Mouse (Mus musculus): ENCODE data around the gene A830031A19Rik. TPM values are rescaled to one million over a fixed set of nuclear protein-coding genes. Genes with fewer than 3 reads are reported as not detected.
A peak's percentile ranks its signal among the peaks of the same experiment; 100 is the strongest.

The A830031A19Rik gene
- total and polyA plus RNA-seq, 3 experiments, result 0.16 TPM; not detected in 2

DNA sequence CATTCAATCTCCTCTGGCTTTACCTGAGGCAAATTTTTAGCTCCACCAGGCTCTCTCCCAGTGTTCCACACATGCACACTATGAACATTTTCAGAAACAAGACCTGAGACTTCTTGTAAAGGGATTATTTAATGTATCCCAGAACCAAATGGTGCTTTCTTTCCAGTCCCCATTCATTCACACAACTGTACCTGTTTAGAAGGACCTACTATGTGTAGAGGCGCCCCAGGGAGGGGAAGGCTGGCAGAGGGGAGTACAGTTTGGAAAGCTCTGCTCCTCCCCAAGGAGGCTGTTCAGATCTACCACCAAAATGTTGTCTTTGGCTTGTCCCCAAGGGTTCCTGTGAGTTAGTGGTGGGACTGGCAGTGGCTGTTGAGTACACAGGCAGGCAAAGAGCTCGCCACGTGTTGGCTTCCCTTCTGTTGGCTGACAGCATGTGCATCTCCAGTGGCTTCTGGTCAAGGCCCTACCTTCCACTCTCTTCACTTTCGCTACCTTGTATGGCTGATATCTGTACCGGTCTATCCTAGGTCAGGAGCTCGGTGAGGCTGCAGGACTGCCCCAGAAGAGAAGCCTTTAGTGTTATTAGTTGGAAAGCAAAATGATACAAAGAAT is 28.4 kb upstream of the A830031A19Rik start:
- ATAC-seq (ENCODE audit: extremely low read depth, insufficient number of reproducible peaks, low FRiP score, poor library complexity, severe bottlenecking) (no peak), DNase-seq (ENCODE audit: low spot score) (no peak)

GRCm38 (mm10) chr11:24102372-24102771 is 27.5 kb upstream of the A830031A19Rik start:
- Histone ChIP-seq H3K4me3 (ENCODE audit: low read depth, low read length) (no peak overlapping the region), H3K27me3 (ENCODE audit: insufficient read depth, low read length) (no peaks in the 10 kb centered on the region), H3K4me1 (ENCODE audit: insufficient read depth, low read depth, low read length) (peaks cover 77% of the 10 kb centered on the region), H3K9me3 (replicated peaks) (no peaks in the 10 kb centered on the region), H3K36me3 (replicated peaks) (peaks cover 62% of the 10 kb centered on the region)
- DNase-seq (ENCODE audit: low spot score), result no peak
- no peak for TF ChIP-seq CTCF (IDR thresholded peaks at IDR 0.05; ENCODE audit: low read depth, low read length)
- no peak for TF ChIP-seq TAL1 (conservative IDR thresholded peaks at IDR 0.05; ENCODE audit: low read depth, low read length)
- ATAC-seq (ENCODE audit: extremely low read depth, insufficient number of reproducible peaks, low FRiP score, poor library complexity, severe bottlenecking), result no peak

More for the DNA sequence above, 28.4 kb upstream of the A830031A19Rik start:
- H3K9me3 ChIP-seq (replicated peaks), result no peaks in the 10 kb centered on the region
- H3K36me3 ChIP-seq (replicated peaks), result peaks cover 62% of the 10 kb centered on the region
- H3K27me3 ChIP-seq (ENCODE audit: insufficient read depth, low read length), result no peaks in the 10 kb centered on the region
- TF ChIP-seq POLR2AphosphoS5 (IDR thresholded peaks at IDR 0.05; ENCODE audit: insufficient replicate concordance, low read depth, low read length) (no peak), GATA2 (IDR thresholded peaks at IDR 0.05; ENCODE audit: borderline replicate concordance, low read depth, low read length) (no peak), CTCF (IDR thresholded peaks at IDR 0.05; ENCODE audit: low read depth, low read length) (no peak), TAL1 (conservative IDR thresholded peaks at IDR 0.05; ENCODE audit: low read depth, low read length) (no peak), GATA1 (IDR thresholded peaks at IDR 0.05; ENCODE audit: borderline replicate concordance, low read length) (no peak)
- H3K4me1 ChIP-seq (ENCODE audit: insufficient read depth, low read depth, low read length), result peaks cover 75% of the 10 kb centered on the region
- H3K4me3 ChIP-seq (ENCODE audit: low read depth, low read length), result no peak overlapping the region; the same call in 1 of the 2 replicates

DNA sequence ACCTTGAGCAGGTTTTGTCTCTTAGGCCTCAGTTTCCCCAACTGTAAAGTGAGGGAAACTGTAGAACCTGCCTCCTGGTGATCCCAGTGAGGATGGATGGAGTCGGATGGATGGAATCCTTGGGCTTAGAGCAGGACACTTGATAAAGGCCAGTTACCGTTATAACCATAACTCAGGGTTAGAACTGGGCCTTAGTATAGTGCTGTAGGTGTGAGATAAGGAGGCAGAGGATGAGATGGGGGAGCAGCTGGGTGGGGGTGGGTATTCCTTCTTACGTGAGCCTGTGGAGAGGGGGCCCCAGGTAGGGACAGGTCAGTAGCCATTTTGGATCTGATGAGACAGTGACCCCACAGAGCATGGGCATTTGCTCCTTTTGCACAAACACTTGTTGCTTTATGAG is 26.8 kb upstream of the A830031A19Rik start:
- Histone ChIP-seq H3K36me3 (replicated peaks) (peaks cover 65% of the 10 kb centered on the region), H3K27me3 (ENCODE audit: insufficient read depth, low read length) (no peaks in the 10 kb centered on the region), H3K9me3 (replicated peaks) (no peaks in the 10 kb centered on the region), H3K4me3 (ENCODE audit: low read depth, low read length) (no peak overlapping the region; the same call in 1 of the 2 replicates), H3K4me1 (ENCODE audit: insufficient read depth, low read depth, low read length) (peaks cover 79% of the 10 kb centered on the region)
- 0 out of 2 replicates have a peak, but pooled peaks have one; percentile 30 for TF ChIP-seq TAL1 (conservative IDR thresholded peaks at IDR 0.05; ENCODE audit: low read depth, low read length)
- no peak for TF ChIP-seq POLR2AphosphoS5 (IDR thresholded peaks at IDR 0.05; ENCODE audit: insufficient replicate concordance, low read depth, low read length)
- ATAC-seq (ENCODE audit: extremely low read depth, insufficient number of reproducible peaks, low FRiP score, poor library complexity, severe bottlenecking), result no peak
- no peak for DNase-seq (ENCODE audit: low spot score)

- Histone ChIP-seq H3K4me3 (ENCODE audit: low read depth, low read length) (peak overlapping the region; percentile 48; the same call in 1 of the 2 replicates), H3K9me3 (replicated peaks) (no peaks in the 10 kb centered on the region), H3K4me1 (ENCODE audit: insufficient read depth, low read depth, low read length) (peaks cover 81% of the 10 kb centered on the region), H3K27me3 (ENCODE audit: insufficient read depth, low read length) (no peaks in the 10 kb centered on the region), H3K36me3 (replicated peaks) (peaks cover 66% of the 10 kb centered on the region)
- TF ChIP-seq CTCF (IDR thresholded peaks at IDR 0.05; ENCODE audit: low read depth, low read length) (no peak), GATA1 (IDR thresholded peaks at IDR 0.05; ENCODE audit: borderline replicate concordance, low read length) (no peak), POLR2AphosphoS5 (IDR thresholded peaks at IDR 0.05; ENCODE audit: insufficient replicate concordance, low read depth, low read length) (no peak), GATA2 (IDR thresholded peaks at IDR 0.05; ENCODE audit: borderline replicate concordance, low read depth, low read length) (no peak), TAL1 (conservative IDR thresholded peaks at IDR 0.05; ENCODE audit: low read depth, low read length) (no peak)
- ATAC-seq (ENCODE audit: extremely low read depth, insufficient number of reproducible peaks, low FRiP score, poor library complexity, severe bottlenecking), result peak; percentile 19; the same call in 1 of the 2 replicates
- no peak for DNase-seq (ENCODE audit: low spot score)
Observed at GRCm38 (mm10) chr11:24100449-24101070, 25.7 kb upstream of the A830031A19Rik start.

- DNase-seq (ENCODE audit: low spot score) (no peak), ATAC-seq (ENCODE audit: extremely low read depth, insufficient number of reproducible peaks, low FRiP score, poor library complexity, severe bottlenecking) (0 out of 2 replicates have a peak, but pooled peaks have one; percentile 26)
- no peak overlapping the region; the same call in 1 of the 2 replicates for H3K4me3 ChIP-seq (ENCODE audit: low read depth, low read length)
- H3K4me1 ChIP-seq (ENCODE audit: insufficient read depth, low read depth, low read length), result peaks cover 83% of the 10 kb centered on the region
- H3K27me3 ChIP-seq (ENCODE audit: insufficient read depth, low read length), result no peaks in the 10 kb centered on the region
- H3K36me3 ChIP-seq (replicated peaks), result peaks cover 69% of the 10 kb centered on the region
- no peak for TF ChIP-seq POLR2AphosphoS5 (IDR thresholded peaks at IDR 0.05; ENCODE audit: insufficient replicate concordance, low read depth, low read length)
- no peak for TF ChIP-seq CTCF (IDR thresholded peaks at IDR 0.05; ENCODE audit: low read depth, low read length)
- no peak for TF ChIP-seq GATA2 (IDR thresholded peaks at IDR 0.05; ENCODE audit: borderline replicate concordance, low read depth, low read length)
- TF ChIP-seq GATA1 (IDR thresholded peaks at IDR 0.05; ENCODE audit: borderline replicate concordance, low read length), result no peak
- no peak for TF ChIP-seq TAL1 (conservative IDR thresholded peaks at IDR 0.05; ENCODE audit: low read depth, low read length)
- no peaks in the 10 kb centered on the region for H3K9me3 ChIP-seq (replicated peaks)
Observed at GRCm38 (mm10) chr11:24099886-24100293, 25.0 kb upstream of the A830031A19Rik start.

- H3K27me3 ChIP-seq (ENCODE audit: insufficient read depth, low read length), result no peaks in the 10 kb centered on the region
- H3K9me3 ChIP-seq (replicated peaks), result no peaks in the 10 kb centered on the region
- H3K4me1 ChIP-seq (ENCODE audit: insufficient read depth, low read depth, low read length), result peaks cover 84% of the 10 kb centered on the region
- H3K36me3 ChIP-seq (replicated peaks), result peaks cover 71% of the 10 kb centered on the region
- DNase-seq (ENCODE audit: low spot score), result no peak
- peak overlapping the region; percentile 58; the same call in 1 of the 2 replicates for H3K4me3 ChIP-seq (ENCODE audit: low read depth, low read length)
- ATAC-seq (ENCODE audit: extremely low read depth, insufficient number of reproducible peaks, low FRiP score, poor library complexity, severe bottlenecking), result no peak
- TF ChIP-seq CTCF (IDR thresholded peaks at IDR 0.05; ENCODE audit: low read depth, low read length), result no peak
- TF ChIP-seq GATA1 (IDR thresholded peaks at IDR 0.05; ENCODE audit: borderline replicate concordance, low read length), result no peak
- TF ChIP-seq GATA2 (IDR thresholded peaks at IDR 0.05; ENCODE audit: borderline replicate concordance, low read depth, low read length), result no peak
- TF ChIP-seq POLR2AphosphoS5 (IDR thresholded peaks at IDR 0.05; ENCODE audit: insufficient replicate concordance, low read depth, low read length), result no peak
- TF ChIP-seq TAL1 (conservative IDR thresholded peaks at IDR 0.05; ENCODE audit: low read depth, low read length), result no peak
Observed at GRCm38 (mm10) chr11:24099215-24099614, 24.4 kb upstream of the A830031A19Rik start.

Data from G1E (cell line).